11 mouse cellular contexts compared by ENCODE assay signal in genomic region chr2:127773938-127774577, GRCm38 (mm10). TPM values are rescaled to one million over a fixed set of nuclear protein-coding genes. Genes with fewer than 3 reads are reported as not detected.
DNase-seq lines count a peak whose midpoint lies in the region; ATAC-seq and TF ChIP-seq lines count a peak whose summit lies in the region.
"Had no signal": no experiment of that assay in that cellular context is flagged by ENCODE, and none has a peak within 500 bp of the region (broad histone marks: within the 10 kb centered on the region; RNA-seq: fewer than 3 reads in every experiment).

No protein-coding gene starts in this region.

- peak; percentile 9 for DNase-seq in lung, embryonic 14.5 days
- DNase-seq in lung, postnatal 0 days (ENCODE audit: low spot score) = no peak
- peak; percentile 27 for DNase-seq in forebrain, embryonic 10.5 days (ENCODE audit: extremely low spot score, low spot score)
- DNase-seq in spleen, postnatal 10 days (ENCODE audit: low spot score in 2 of 2) = no peak
- DNase-seq in urinary bladder, postnatal 36 days (ENCODE audit: low spot score in 2 of 2) = no peak
- no peak for DNase-seq in lung, postnatal 14 days
- DNase-seq: adrenal gland, adult 8-10 months; lung, adult 2 months had no signal

- H3K4me1 ChIP-seq in lung, embryonic 14.5 days (ENCODE audit: insufficient read depth) = no peaks in the 10 kb centered on the region
- no peaks in the 10 kb centered on the region for H3K4me1 ChIP-seq in lung, postnatal 0 days (ENCODE audit: insufficient read depth, low read depth, low read length)
- peaks cover 19% of the 10 kb centered on the region for H3K4me1 ChIP-seq in forebrain, embryonic 10.5 days
- H3K4me1 ChIP-seq in hindbrain, embryonic 16.5 days (ENCODE audit: control insufficient read depth, insufficient read depth, low read depth, low read length) = peaks cover 2% of the 10 kb centered on the region; the same call in 1 of the 2 replicates
- no peaks in the 10 kb centered on the region for H3K4me1 ChIP-seq in neural tube, embryonic 12.5 days

- 53% methylated on average over 15 of the region's 15 CpGs for WGBS in lung, embryonic 14.5 days
- WGBS in lung, postnatal 0 days = 59% methylated on average over 13 of the region's 15 CpGs
- WGBS in forebrain, embryonic 10.5 days = 27% methylated on average over 15 of the region's 15 CpGs
- WGBS in hindbrain, embryonic 16.5 days = 55% methylated on average over 15 of the region's 15 CpGs
- 45% methylated on average over 15 of the region's 15 CpGs for WGBS in neural tube, embryonic 12.5 days

- no peak overlapping the region for H3K9ac ChIP-seq in lung, embryonic 14.5 days
- H3K9ac ChIP-seq in lung, postnatal 0 days (replicated peaks; ENCODE audit: low read depth) = no peak overlapping the region
- no peak overlapping the region; the same call in 1 of the 2 replicates for H3K9ac ChIP-seq in hindbrain, embryonic 16.5 days (ENCODE audit: low read depth, low read length)
- H3K9ac ChIP-seq in neural tube, embryonic 12.5 days = no peak overlapping the region

- H3K4me2 ChIP-seq in lung, embryonic 14.5 days = no peak overlapping the region
- no peak overlapping the region for H3K4me2 ChIP-seq in lung, postnatal 0 days (replicated peaks; ENCODE audit: low read depth, low read length)
- no peak overlapping the region for H3K4me2 ChIP-seq in hindbrain, embryonic 16.5 days (ENCODE audit: low read length)
- peak overlapping the region; percentile 31 for H3K4me2 ChIP-seq in neural tube, embryonic 12.5 days (replicated peaks)

- H3K9me3 ChIP-seq in lung, embryonic 14.5 days (ENCODE audit: low read depth, low read length) = no peaks in the 10 kb centered on the region
- no peaks in the 10 kb centered on the region for H3K9me3 ChIP-seq in lung, postnatal 0 days (ENCODE audit: low read length)
- H3K9me3 ChIP-seq in forebrain, embryonic 10.5 days = no peaks in the 10 kb centered on the region
- H3K9me3 ChIP-seq in hindbrain, embryonic 16.5 days (ENCODE audit: control insufficient read depth, low read length) = no peaks in the 10 kb centered on the region
- no peaks in the 10 kb centered on the region for H3K9me3 ChIP-seq in neural tube, embryonic 12.5 days
- H3K9me3 ChIP-seq: G1E had no signal

- no peak for TF ChIP-seq CTCF in lung, embryonic 14.5 days (IDR thresholded peaks at IDR 0.05; ENCODE audit: low read depth)
- TF ChIP-seq CTCF in lung, postnatal 0 days (IDR thresholded peaks at IDR 0.05) = no peak

- H3K36me3 ChIP-seq in lung, embryonic 14.5 days (ENCODE audit: insufficient read depth) = peaks cover 37% of the 10 kb centered on the region
- H3K36me3 ChIP-seq in lung, postnatal 0 days (ENCODE audit: insufficient read depth, low read length) = peaks cover 16% of the 10 kb centered on the region
- peaks cover 78% of the 10 kb centered on the region for H3K36me3 ChIP-seq in forebrain, embryonic 10.5 days (replicated peaks)
- H3K36me3 ChIP-seq in hindbrain, embryonic 16.5 days (ENCODE audit: control insufficient read depth, insufficient read depth, low read length) = peaks cover 7% of the 10 kb centered on the region; the same call in 1 of the 2 replicates
- peaks cover 29% of the 10 kb centered on the region for H3K36me3 ChIP-seq in neural tube, embryonic 12.5 days

- ATAC-seq in lung, embryonic 14.5 days (ENCODE audit: insufficient read depth) = 0 out of 2 replicates have a peak, but pooled peaks have one; percentile 41
- ATAC-seq in lung, postnatal 0 days = no peak
- ATAC-seq in hindbrain, embryonic 16.5 days = peak; percentile 52
- ATAC-seq in neural tube, embryonic 12.5 days (ENCODE audit: low FRiP score, low read depth) = peak; percentile 74

- H3K27me3 ChIP-seq in lung, embryonic 14.5 days (ENCODE audit: insufficient read depth, low read length) = no peaks in the 10 kb centered on the region
- H3K27me3 ChIP-seq in lung, postnatal 0 days (replicated peaks; ENCODE audit: insufficient read depth, low read length) = no peaks in the 10 kb centered on the region
- no peaks in the 10 kb centered on the region for H3K27me3 ChIP-seq in forebrain, embryonic 10.5 days (ENCODE audit: poor library complexity, severe bottlenecking)
- no peaks in the 10 kb centered on the region for H3K27me3 ChIP-seq in hindbrain, embryonic 16.5 days (replicated peaks; ENCODE audit: control insufficient read depth, insufficient read depth, low read length)
- no peaks in the 10 kb centered on the region for H3K27me3 ChIP-seq in neural tube, embryonic 12.5 days (replicated peaks)

- H3K4me3 ChIP-seq in lung, embryonic 14.5 days (ENCODE audit: low read depth, low read length) = no peak overlapping the region
- H3K4me3 ChIP-seq in lung, postnatal 0 days (ENCODE audit: low read depth, low read length) = no peak overlapping the region
- H3K4me3 ChIP-seq in forebrain, embryonic 10.5 days = peak overlapping the region; percentile 31; the same call in 1 of the 2 replicates
- no peak overlapping the region for H3K4me3 ChIP-seq in hindbrain, embryonic 16.5 days (ENCODE audit: low read length)
- no peak overlapping the region for H3K4me3 ChIP-seq in neural tube, embryonic 12.5 days

- no peak overlapping the region for H3K27ac ChIP-seq in lung, embryonic 14.5 days (ENCODE audit: low read depth)
- no peak overlapping the region for H3K27ac ChIP-seq in lung, postnatal 0 days (ENCODE audit: low read length)
- peak overlapping the region; percentile 84 for H3K27ac ChIP-seq in forebrain, embryonic 10.5 days
- H3K27ac ChIP-seq in hindbrain, embryonic 16.5 days (ENCODE audit: low read depth, low read length) = peak overlapping the region; percentile 39; the same call in 1 of the 2 replicates
- peak overlapping the region; percentile 57 for H3K27ac ChIP-seq in neural tube, embryonic 12.5 days

- TF ChIP-seq EP300 in lung, postnatal 0 days (IDR thresholded peaks at IDR 0.05) = no peak

RNA-seq across cellular contexts. Expression of gene Nphp1, which starts 14.6 kb away (rescaled TPM):
- polyA plus RNA-seq in lung, embryonic 14.5 days (2014; fragmentation: Nextera tagmentation; extraction: Ambion mirVana) = 31.1 and 35.4 TPM in 2 replicates
- polyA plus RNA-seq in lung, postnatal 0 days (2015; fragmentation: Nextera tagmentation; extraction: Ambion mirVana) = 21.5 and 22.6 TPM in 2 replicates
- 45.8 and 48.6 TPM in 2 replicates for polyA plus RNA-seq in forebrain, embryonic 10.5 days (2016; fragmentation: Nextera tagmentation; extraction: Ambion mirVana)
- 14.7 and 17.8 TPM in 2 replicates for polyA plus RNA-seq in hindbrain, embryonic 16.5 days (2015; fragmentation: Nextera tagmentation; extraction: Ambion mirVana)
- 21.3 and 24.6 TPM in 2 replicates for polyA plus RNA-seq in neural tube, embryonic 12.5 days (2016; fragmentation: Nextera tagmentation; extraction: Ambion mirVana)

RNA-seq across cellular contexts. Expression of gene Mtln, which starts 18.2 kb away (rescaled TPM):
- 31.3 and 33.6 TPM in 2 replicates for polyA plus RNA-seq in lung, embryonic 14.5 days (2014; fragmentation: Nextera tagmentation; extraction: Ambion mirVana)
- polyA plus RNA-seq in lung, postnatal 0 days (2015; fragmentation: Nextera tagmentation; extraction: Ambion mirVana) = 40.4 and 42.7 TPM in 2 replicates
- polyA plus RNA-seq in forebrain, embryonic 10.5 days (2016; fragmentation: Nextera tagmentation; extraction: Ambion mirVana) = 26.0 and 30.5 TPM in 2 replicates
- polyA plus RNA-seq in hindbrain, embryonic 16.5 days (2015; fragmentation: Nextera tagmentation; extraction: Ambion mirVana) = 44.5 and 58.5 TPM in 2 replicates
- 26.6 and 26.7 TPM in 2 replicates for polyA plus RNA-seq in neural tube, embryonic 12.5 days (2016; fragmentation: Nextera tagmentation; extraction: Ambion mirVana)

RNA-seq across cellular contexts. Expression of gene Mall, which starts 44.3 kb away (rescaled TPM):
- polyA plus RNA-seq in lung, embryonic 14.5 days (2014; fragmentation: Nextera tagmentation; extraction: Ambion mirVana) = 2.3 and 3.5 TPM in 2 replicates
- polyA plus RNA-seq in lung, postnatal 0 days (2015; fragmentation: Nextera tagmentation; extraction: Ambion mirVana) = 4.1 and 5.8 TPM in 2 replicates
- polyA plus RNA-seq in forebrain, embryonic 10.5 days (2016; fragmentation: Nextera tagmentation; extraction: Ambion mirVana) = 0.34 and 0.36 TPM in 2 replicates
- 1.3 and 1.5 TPM in 2 replicates for polyA plus RNA-seq in hindbrain, embryonic 16.5 days (2015; fragmentation: Nextera tagmentation; extraction: Ambion mirVana)
- polyA plus RNA-seq in neural tube, embryonic 12.5 days (2016; fragmentation: Nextera tagmentation; extraction: Ambion mirVana) = 1.0 and 1.1 TPM in 2 replicates
- polyA plus RNA-seq: G1E had no signal

RNA-seq across cellular contexts. Expression of gene Bub1, which starts 57.6 kb away (rescaled TPM):
- polyA plus RNA-seq in lung, embryonic 14.5 days (2014; fragmentation: Nextera tagmentation; extraction: Ambion mirVana) = 43.6 and 44.5 TPM in 2 replicates
- 1.4 and 2.6 TPM in 2 replicates for polyA plus RNA-seq in lung, postnatal 0 days (2015; fragmentation: Nextera tagmentation; extraction: Ambion mirVana)
- polyA plus RNA-seq in forebrain, embryonic 10.5 days (2016; fragmentation: Nextera tagmentation; extraction: Ambion mirVana) = 116 and 126 TPM in 2 replicates
- 7.8 and 9.7 TPM in 2 replicates for polyA plus RNA-seq in hindbrain, embryonic 16.5 days (2015; fragmentation: Nextera tagmentation; extraction: Ambion mirVana)
- polyA plus RNA-seq in neural tube, embryonic 12.5 days (2016; fragmentation: Nextera tagmentation; extraction: Ambion mirVana) = 45.3 and 48.6 TPM in 2 replicates

Comparison
In these comparisons a context has a peak if more than half of its experiments do, and no peak if none do; other contexts are left out.
1. DNase-seq: peak in lung, embryonic 14.5 days (single experiment) and forebrain, embryonic 10.5 days (single experiment); none in lung, postnatal 0 days (single experiment), spleen, postnatal 10 days (0 of 2), urinary bladder, postnatal 36 days (0 of 2) and lung, postnatal 14 days (single experiment).
2. H3K27ac ChIP-seq: peak in forebrain, embryonic 10.5 days (single experiment), hindbrain, embryonic 16.5 days (single experiment) and neural tube, embryonic 12.5 days (single experiment); none in lung, embryonic 14.5 days (single experiment) and lung, postnatal 0 days (single experiment).